Mouse (Mus musculus) brown adipose tissue, adult 24 weeks (tissue): ENCODE data around the gene Rufy4. TPM values are rescaled to one million over a fixed set of nuclear protein-coding genes. Genes with fewer than 3 reads are reported as not detected.

Experiments
- H3K27ac ChIP-seq: fragments of 200-500 bp; replicated peaks from 2 replicates; pipeline ENCODE4 v1.5.1; 2012; ENCODE audit warnings: low read depth, mild to moderate bottlenecking, low read length
- H3K4me1 ChIP-seq: fragments of 200-500 bp; 2 replicates; pipeline ENCODE4 v1.6.1; 2012; ENCODE audit warnings: low read length, mixed read lengths; ENCODE audit not compliant: control insufficient read depth, insufficient read depth, insufficient read length
- H3K4me3 ChIP-seq: fragments of 200-500 bp; 2 replicates; pipeline ENCODE4 v1.5.1; 2012; ENCODE audit warnings: low read depth, mild to moderate bottlenecking, low read length, moderate library complexity; ENCODE audit not compliant: insufficient read depth
- polyA plus RNA-seq: library from polyadenylated mRNA; stranded (reverse); fragments of >200 nt; gene quantifications from 2 replicates; pipeline ENCODE4 v1.2.4, GENCODE M21; 2012; ENCODE audit not compliant: missing spikeins, insufficient read depth, insufficient read length

Rufy4 gene
- 1.8 and 2.1 TPM in 2 replicates for polyA plus RNA-seq

DNA sequence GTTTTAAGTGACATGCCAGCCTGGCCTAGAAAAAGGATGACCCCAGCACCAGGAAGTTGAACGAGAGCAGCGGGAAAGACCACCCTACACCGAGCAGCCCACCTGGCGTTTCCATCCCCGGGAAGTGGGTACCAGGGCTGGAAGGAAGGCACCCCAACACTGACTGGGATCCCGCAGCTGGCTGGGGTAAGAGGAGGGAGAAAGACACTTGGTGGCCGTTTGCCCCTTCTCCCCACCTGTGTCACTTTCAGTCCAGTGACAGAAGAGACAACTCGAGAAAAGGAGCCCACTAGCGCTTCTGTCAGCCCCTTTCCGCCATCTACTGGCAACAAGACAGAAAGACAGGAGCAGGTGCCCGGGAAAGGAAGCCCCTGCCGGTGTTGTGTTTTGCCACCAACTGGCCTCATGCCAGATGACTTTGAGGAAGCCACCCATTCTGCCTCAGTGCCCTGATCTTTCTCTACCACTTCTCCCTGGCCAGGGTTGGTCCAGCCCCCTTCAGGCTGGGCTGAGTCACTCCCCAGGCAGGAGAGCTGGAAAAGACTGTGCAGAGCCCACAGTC is at the start of gene Rufy4:
Rufy4 (plus strand) TSS at position 551 of the 562 bp plus-strand sequence.
- Histone ChIP-seq H3K4me3 (peak within 1 kb of the TSS; percentile 60), H3K27ac (no peak within 1 kb of the TSS), H3K4me1 (peaks cover 8% of the 10 kb centered on the region)

GRCm38 (mm10) chr1:74076230-74076629 is 49.1 kb upstream of the Rufy4 start:
- peaks cover 38% of the 10 kb centered on the region for H3K4me1 ChIP-seq
- H3K27ac ChIP-seq: peak overlapping the region; percentile 74; the same call in 1 of the 2 replicates

GRCm38 (mm10) chr1:74077353-74077752 is 48.0 kb upstream of the Rufy4 start:
- Histone ChIP-seq H3K27ac (peak overlapping the region; percentile 82), H3K4me1 (peaks cover 44% of the 10 kb centered on the region)

More at GRCm38 (mm10) chr1:74076230-74076629, 49.1 kb upstream of the Rufy4 start:
- no peak overlapping the region for H3K4me3 ChIP-seq

GRCm38 (mm10) chr1:74081573-74081989 is 43.8 kb upstream of the Rufy4 start:
- Histone ChIP-seq H3K4me3 (no peak overlapping the region), H3K27ac (peak overlapping the region; percentile 98), H3K4me1 (peaks cover 44% of the 10 kb centered on the region)

More at GRCm38 (mm10) chr1:74077353-74077752, 48.0 kb upstream of the Rufy4 start:
- H3K4me3 ChIP-seq: no peak overlapping the region

GRCm38 (mm10) chr1:74082841-74083463 is 42.4 kb upstream of the Rufy4 start:
- Histone ChIP-seq H3K27ac (peak overlapping the region; percentile 98), H3K4me1 (peaks cover 44% of the 10 kb centered on the region), H3K4me3 (peak overlapping the region; percentile 19)

- H3K27ac ChIP-seq: peak overlapping the region; percentile 78
- peaks cover 46% of the 10 kb centered on the region for H3K4me1 ChIP-seq
- H3K4me3 ChIP-seq: no peak overlapping the region
Observed at GRCm38 (mm10) chr1:74084065-74084705, 41.2 kb upstream of the Rufy4 start.

- Histone ChIP-seq H3K4me1 (peaks cover 46% of the 10 kb centered on the region), H3K27ac (peak overlapping the region; percentile 78), H3K4me3 (no peak overlapping the region)
Observed at GRCm38 (mm10) chr1:74084752-74085151, 40.6 kb upstream of the Rufy4 start.

DNA sequence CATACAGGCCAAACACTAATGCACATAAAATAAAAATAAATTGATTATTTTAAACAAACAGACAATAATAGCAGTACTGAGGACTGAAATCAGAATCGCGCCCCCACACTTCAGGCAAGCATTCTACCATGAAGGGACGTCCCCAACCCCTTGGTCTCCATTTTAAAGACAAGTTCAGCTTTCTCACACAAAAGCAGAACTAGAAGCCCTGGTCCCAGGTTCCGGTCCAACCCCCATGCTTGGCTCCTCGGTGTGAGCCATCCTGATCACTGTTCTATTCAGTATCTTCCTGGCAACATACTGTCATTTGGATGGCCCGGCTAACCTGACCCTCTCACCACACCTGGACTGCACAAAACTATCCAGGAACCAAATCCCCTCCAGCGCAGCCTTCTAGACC is 39.8 kb upstream of the Rufy4 start:
- no peak overlapping the region for H3K4me3 ChIP-seq
- 0 out of 2 replicates have a peak overlapping the region, but pooled peaks have one; percentile 17 for H3K27ac ChIP-seq
- H3K4me1 ChIP-seq: peaks cover 46% of the 10 kb centered on the region

DNA sequence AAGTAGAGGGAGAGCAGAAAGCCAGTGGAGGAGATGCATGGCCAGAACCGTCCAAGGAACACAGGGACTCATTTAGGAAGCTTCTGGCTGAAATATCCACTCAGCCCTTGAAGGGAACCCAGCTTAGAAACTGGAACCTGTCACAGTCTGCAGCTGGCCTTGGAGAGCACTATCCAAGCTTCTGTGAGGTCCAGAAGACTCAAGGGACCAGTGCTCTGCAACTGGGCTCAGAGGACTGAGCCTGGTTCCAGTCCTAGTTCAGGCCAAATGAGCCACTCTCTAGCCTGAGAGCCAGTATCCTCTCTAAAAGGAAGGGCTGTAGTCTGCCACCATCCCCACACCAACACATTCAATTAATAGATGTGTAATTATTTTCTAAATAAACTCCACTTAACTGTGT is 36.8 kb upstream of the Rufy4 start:
- H3K4me1 ChIP-seq: peaks cover 33% of the 10 kb centered on the region
- no peak overlapping the region for H3K27ac ChIP-seq
- H3K4me3 ChIP-seq: no peak overlapping the region

DNA sequence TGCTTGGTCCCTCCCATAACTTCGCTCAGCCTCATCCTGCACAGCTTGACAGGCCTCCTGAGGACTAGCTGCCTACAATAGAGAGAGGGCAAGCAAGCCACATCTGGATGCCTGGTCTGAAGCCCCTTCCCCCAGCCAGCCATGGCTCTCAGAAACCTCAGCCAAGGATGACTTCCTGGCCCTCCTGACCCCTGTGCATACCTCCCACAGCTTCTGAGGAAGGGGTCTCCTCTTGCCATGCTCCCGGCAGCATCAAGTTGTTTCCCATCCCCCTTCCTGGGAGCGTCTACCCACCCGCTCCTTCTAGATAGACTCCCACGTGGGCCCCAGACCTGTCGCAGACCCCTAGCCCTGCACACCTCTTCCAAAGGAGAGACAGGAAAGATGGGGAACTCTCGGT is 35.0 kb upstream of the Rufy4 start:
- Histone ChIP-seq H3K27ac (no peak overlapping the region), H3K4me1 (peaks cover 19% of the 10 kb centered on the region), H3K4me3 (peak overlapping the region; percentile 29)

DNA sequence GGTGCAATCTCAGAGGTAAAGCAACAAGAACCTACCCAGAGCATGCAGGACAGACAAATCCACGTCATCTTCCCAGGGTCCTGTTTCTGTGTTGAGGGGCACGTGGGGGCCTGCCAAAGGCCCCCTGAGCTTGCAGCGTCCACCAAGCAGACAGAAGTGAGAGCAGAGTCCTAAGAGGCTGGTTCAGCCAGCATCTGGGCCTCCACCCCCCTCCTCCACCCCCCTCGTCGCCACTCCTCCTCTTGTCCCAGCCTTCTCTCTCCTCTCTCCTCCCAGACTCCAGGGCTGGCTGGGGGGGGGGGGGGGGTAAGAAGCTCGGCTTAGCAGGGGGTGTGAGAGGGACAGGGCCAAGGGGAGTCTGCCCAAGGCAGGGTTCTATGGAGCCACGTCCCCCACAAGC is 34.2 kb upstream of the Rufy4 start:
- peak overlapping the region; percentile 37; the same call in 1 of the 2 replicates for H3K27ac ChIP-seq
- 0 out of 2 replicates have a peak overlapping the region, but pooled peaks have one; percentile 29 for H3K4me3 ChIP-seq
- peaks cover 27% of the 10 kb centered on the region for H3K4me1 ChIP-seq

DNA sequence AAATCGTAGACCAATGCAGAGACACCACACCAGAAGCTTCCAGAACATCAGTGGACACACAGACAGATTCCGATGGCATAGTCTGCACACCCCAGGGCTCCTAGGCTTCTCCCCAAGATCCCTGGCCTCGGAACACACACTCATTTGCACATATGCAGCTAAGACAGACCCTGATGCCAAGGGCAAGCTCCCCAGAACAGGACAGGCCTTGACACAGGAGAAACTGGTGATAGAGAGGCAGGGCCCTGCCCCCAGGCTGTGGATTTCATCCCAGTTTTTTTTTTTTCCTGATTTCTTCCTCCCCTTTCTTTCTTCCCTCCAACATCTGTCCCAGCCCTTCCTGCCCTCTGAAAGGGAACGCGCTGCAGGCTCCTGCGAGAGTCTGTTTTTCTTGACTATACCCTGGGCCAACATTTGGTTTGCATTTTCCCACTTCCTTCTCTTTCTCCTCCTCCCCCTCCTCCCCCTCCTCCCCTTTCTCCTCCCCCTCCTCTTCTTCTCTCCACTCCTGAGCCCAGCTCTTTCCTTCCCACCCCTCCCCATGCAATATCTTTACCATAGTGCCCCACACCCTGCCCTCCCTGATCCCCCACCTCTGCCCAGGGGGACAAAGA is 33.6 kb upstream of the Rufy4 start:
- no peak overlapping the region for H3K4me3 ChIP-seq
- H3K27ac ChIP-seq: peak overlapping the region; percentile 37; the same call in 1 of the 2 replicates
- peaks cover 25% of the 10 kb centered on the region for H3K4me1 ChIP-seq

GRCm38 (mm10) chr1:74092242-74092641 is 33.1 kb upstream of the Rufy4 start:
- Histone ChIP-seq H3K4me1 (peaks cover 25% of the 10 kb centered on the region), H3K4me3 (no peak overlapping the region), H3K27ac (peak overlapping the region; percentile 67)

- peaks cover 23% of the 10 kb centered on the region for H3K4me1 ChIP-seq
- H3K4me3 ChIP-seq: no peak overlapping the region
- peak overlapping the region; percentile 67 for H3K27ac ChIP-seq
Observed at GRCm38 (mm10) chr1:74093447-74093846, 31.9 kb upstream of the Rufy4 start.
